Mouse (Mus musculus): ENCODE data around the gene Rhbdd2.

DNA sequence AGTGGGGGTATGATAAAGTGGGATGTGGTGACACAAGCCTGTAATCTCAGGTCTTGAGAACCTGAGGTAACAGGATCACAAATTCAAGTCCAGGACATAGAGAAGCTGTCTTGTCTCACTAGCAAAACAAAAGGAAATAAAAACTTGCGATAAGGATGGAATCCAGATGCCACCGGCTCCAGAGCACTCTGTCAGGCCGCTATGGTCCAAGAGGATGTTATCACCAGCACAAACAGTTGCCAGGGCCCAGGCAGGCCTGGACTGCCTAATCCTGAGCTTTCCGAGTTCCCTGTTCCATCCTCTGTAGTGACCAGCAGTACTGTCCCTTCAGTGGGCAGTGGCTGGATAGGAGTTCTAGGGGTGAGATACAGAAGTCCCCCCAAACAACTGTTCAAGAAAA, 27.5 kb downstream of the Rhbdd2 start:
- TF ChIP-seq CTCF (IDR thresholded peaks at IDR 0.05; ENCODE audit: low read depth) (no peak), EP300 (optimal IDR thresholded peaks at IDR 0.05) (no peak)

Measured in stomach, postnatal 0 days (tissue).